Mouse (Mus musculus): Measurements from ENCODE around the gene Ybx1. TPM values are rescaled to one million over a fixed set of nuclear protein-coding genes. Genes with fewer than 3 reads are reported as not detected.

Gene Ybx1
- polyA plus RNA-seq, 1 experiment from 2014 or later = 710 TPM

DNA sequence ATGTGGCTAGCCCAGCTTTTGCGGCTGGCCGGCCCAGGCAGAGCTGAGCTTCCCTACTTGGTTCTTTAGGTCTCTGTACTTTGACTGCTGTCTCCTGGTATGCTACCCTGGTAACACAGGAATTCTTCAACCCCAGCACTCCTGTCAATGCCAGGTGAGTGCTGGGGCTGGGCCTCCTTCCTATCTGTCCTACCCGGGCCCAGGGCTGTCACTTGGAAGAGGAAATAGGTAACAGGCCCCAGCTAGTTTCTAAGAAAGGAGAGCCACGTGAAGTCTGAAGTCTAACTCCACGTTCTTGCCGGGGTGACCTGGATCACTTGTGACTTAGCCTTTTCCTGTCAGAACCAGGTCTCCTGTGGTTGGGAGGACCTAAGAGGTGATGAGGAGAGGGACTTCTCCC is 37.3 kb downstream of the Ybx1 start:
- Histone ChIP-seq H3K27ac (ENCODE audit: low read depth, low read length) (no peak overlapping the region), H3K4me2 (ENCODE audit: low read length) (no peak overlapping the region), H3K4me3 (ENCODE audit: low read length) (no peak overlapping the region), H3K9ac (ENCODE audit: low read depth, low read length) (no peak overlapping the region), H3K27me3 (replicated peaks; ENCODE audit: control insufficient read depth, insufficient read depth, low read length) (no peaks in the 10 kb centered on the region), H3K4me1 (ENCODE audit: control insufficient read depth, insufficient read depth, low read depth, low read length) (peaks cover 15% of the 10 kb centered on the region), H3K36me3 (ENCODE audit: control insufficient read depth, insufficient read depth, low read length) (no peaks in the 10 kb centered on the region), H3K9me3 (ENCODE audit: control insufficient read depth, low read length) (no peaks in the 10 kb centered on the region)
- 78% methylated on average over 6 of the region's 6 CpGs for WGBS
- ATAC-seq = no peak

- H3K4me3 ChIP-seq (ENCODE audit: low read length) = no peak within 1 kb of the TSS
- WGBS = 71% methylated on average over 12 of the region's 12 CpGs
- no peaks in the 10 kb centered on the region for H3K36me3 ChIP-seq (ENCODE audit: control insufficient read depth, insufficient read depth, low read length)
- no peak within 1 kb of the TSS for H3K4me2 ChIP-seq (ENCODE audit: low read length)
- H3K9ac ChIP-seq (ENCODE audit: low read depth, low read length) = 0 out of 2 replicates have a peak within 1 kb of the TSS, but pooled peaks have one; percentile 20
- H3K9me3 ChIP-seq (ENCODE audit: control insufficient read depth, low read length) = no peaks in the 10 kb centered on the region
- ATAC-seq = no peak
- 0 out of 2 replicates have a peak within 1 kb of the TSS, but pooled peaks have one; percentile 12 for H3K27ac ChIP-seq (ENCODE audit: low read depth, low read length)
- H3K27me3 ChIP-seq (replicated peaks; ENCODE audit: control insufficient read depth, insufficient read depth, low read length) = no peaks in the 10 kb centered on the region
- H3K4me1 ChIP-seq (ENCODE audit: control insufficient read depth, insufficient read depth, low read depth, low read length) = peaks cover 15% of the 10 kb centered on the region
Observed at GRCm38 (mm10) chr4:119255351-119255750, 39.1 kb downstream of the Ybx1 start, which contains the start of gene Cldn19. Cldn19 (plus strand) TSS chr4:119255414.

DNA sequence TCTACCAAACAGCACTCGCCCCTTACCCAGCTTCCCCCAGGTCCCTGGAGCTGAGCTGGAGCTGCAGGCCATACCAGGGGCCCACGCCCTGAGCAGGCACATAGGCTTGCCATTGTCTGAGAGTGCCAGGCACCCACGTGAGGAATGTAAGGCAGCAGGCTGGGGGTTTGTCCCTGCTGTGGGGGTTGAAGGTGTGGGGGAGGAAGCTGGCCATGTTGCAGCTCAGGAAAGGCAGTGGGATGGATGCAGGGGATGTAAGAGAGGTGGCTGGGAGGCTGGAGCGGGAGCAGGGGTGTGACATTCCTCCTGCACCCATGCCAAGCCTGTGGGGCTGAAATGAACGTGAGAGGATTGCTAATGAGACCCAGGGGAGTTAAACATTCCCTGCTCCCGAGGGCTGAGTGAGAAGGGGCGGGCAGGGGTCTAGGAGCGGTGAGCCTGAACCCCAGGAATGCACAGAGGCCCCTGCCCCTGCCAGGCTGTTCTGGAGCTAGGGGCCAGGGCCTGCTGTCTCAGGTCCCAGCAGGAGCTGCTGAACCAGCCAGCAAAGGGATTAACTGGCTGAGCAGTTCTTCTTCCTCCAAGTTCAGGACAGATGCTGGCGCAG is 40.3 kb downstream of the Ybx1 start:
- Histone ChIP-seq H3K27ac (ENCODE audit: low read depth, low read length) (0 out of 2 replicates have a peak overlapping the region, but pooled peaks have one; percentile 5), H3K9ac (ENCODE audit: low read depth, low read length) (0 out of 2 replicates have a peak overlapping the region, but pooled peaks have one; percentile 13), H3K4me2 (ENCODE audit: low read length) (no peak overlapping the region), H3K27me3 (replicated peaks; ENCODE audit: control insufficient read depth, insufficient read depth, low read length) (no peaks in the 10 kb centered on the region), H3K9me3 (ENCODE audit: control insufficient read depth, low read length) (no peaks in the 10 kb centered on the region), H3K4me3 (ENCODE audit: low read length) (no peak overlapping the region), H3K36me3 (ENCODE audit: control insufficient read depth, insufficient read depth, low read length) (no peaks in the 10 kb centered on the region), H3K4me1 (ENCODE audit: control insufficient read depth, insufficient read depth, low read depth, low read length) (peaks cover 15% of the 10 kb centered on the region)
- WGBS = 23% methylated on average over 9 of the region's 9 CpGs
- peak; percentile 73 for ATAC-seq

- Histone ChIP-seq H3K9me3 (ENCODE audit: control insufficient read depth, low read length) (no peaks in the 10 kb centered on the region), H3K4me1 (ENCODE audit: control insufficient read depth, insufficient read depth, low read depth, low read length) (peaks cover 20% of the 10 kb centered on the region), H3K4me2 (ENCODE audit: low read length) (no peak overlapping the region), H3K36me3 (ENCODE audit: control insufficient read depth, insufficient read depth, low read length) (no peaks in the 10 kb centered on the region; the same call in 1 of the 2 replicates), H3K4me3 (ENCODE audit: low read length) (no peak overlapping the region), H3K27me3 (replicated peaks; ENCODE audit: control insufficient read depth, insufficient read depth, low read length) (no peaks in the 10 kb centered on the region), H3K9ac (ENCODE audit: low read depth, low read length) (no peak overlapping the region), H3K27ac (ENCODE audit: low read depth, low read length) (no peak overlapping the region)
- WGBS = 71% methylated on average over 7 of the region's 7 CpGs
- ATAC-seq = no peak
Observed at GRCm38 (mm10) chr4:119252025-119252808, 42.2 kb downstream of the Ybx1 start.

DNA sequence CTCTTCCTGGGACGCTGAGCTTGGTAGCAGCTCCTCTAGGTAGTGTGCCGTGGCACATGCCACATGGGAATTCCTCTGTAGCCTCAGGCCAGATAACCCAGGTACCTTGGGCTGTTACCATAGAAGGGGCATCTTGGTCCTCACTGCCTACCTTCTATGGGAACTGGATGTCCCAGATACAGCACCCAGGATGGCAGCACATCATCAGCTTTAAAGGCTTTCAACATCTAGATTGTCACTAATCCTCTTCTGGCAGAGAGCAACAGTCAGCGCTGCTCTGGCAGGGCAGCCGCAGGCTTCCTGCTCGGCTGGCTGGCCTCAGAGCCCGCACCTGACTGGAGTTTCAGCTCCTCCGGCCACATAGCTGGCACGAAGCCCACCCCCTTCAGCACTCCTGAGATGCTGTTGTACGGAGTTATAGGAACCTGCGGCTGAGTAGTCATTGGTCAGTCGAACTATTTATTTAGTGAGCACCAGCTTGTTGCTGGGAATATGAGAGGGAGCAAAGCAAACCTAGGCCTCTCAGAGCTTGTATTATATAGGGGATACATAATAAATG is 45.9 kb downstream of the Ybx1 start:
- no peaks in the 10 kb centered on the region for H3K9me3 ChIP-seq (ENCODE audit: control insufficient read depth, low read length)
- H3K9ac ChIP-seq (ENCODE audit: low read depth, low read length) = no peak overlapping the region
- no peak overlapping the region for H3K4me2 ChIP-seq (ENCODE audit: low read length)
- H3K36me3 ChIP-seq (ENCODE audit: control insufficient read depth, insufficient read depth, low read length) = peaks cover 7% of the 10 kb centered on the region
- H3K4me3 ChIP-seq (ENCODE audit: low read length) = no peak overlapping the region
- H3K27ac ChIP-seq (ENCODE audit: low read depth, low read length) = no peak overlapping the region
- peaks cover 6% of the 10 kb centered on the region; the same call in 1 of the 2 replicates for H3K4me1 ChIP-seq (ENCODE audit: control insufficient read depth, insufficient read depth, low read depth, low read length)
- H3K27me3 ChIP-seq (replicated peaks; ENCODE audit: control insufficient read depth, insufficient read depth, low read length) = no peaks in the 10 kb centered on the region
- ATAC-seq = no peak
- 80% methylated on average over 11 of the region's 11 CpGs for WGBS

GRCm38 (mm10) chr4:119247462-119248235 is 46.8 kb downstream of the Ybx1 start:
- Histone ChIP-seq H3K4me3 (ENCODE audit: low read length) (no peak overlapping the region), H3K27me3 (replicated peaks; ENCODE audit: control insufficient read depth, insufficient read depth, low read length) (no peaks in the 10 kb centered on the region), H3K4me2 (ENCODE audit: low read length) (no peak overlapping the region), H3K27ac (ENCODE audit: low read depth, low read length) (peak overlapping the region; percentile 41; the same call in 1 of the 2 replicates), H3K9me3 (ENCODE audit: control insufficient read depth, low read length) (no peaks in the 10 kb centered on the region), H3K36me3 (ENCODE audit: control insufficient read depth, insufficient read depth, low read length) (peaks cover 9% of the 10 kb centered on the region), H3K9ac (ENCODE audit: low read depth, low read length) (no peak overlapping the region), H3K4me1 (ENCODE audit: control insufficient read depth, insufficient read depth, low read depth, low read length) (peaks cover 6% of the 10 kb centered on the region; the same call in 1 of the 2 replicates)
- peak; percentile 48; the same call in 1 of the 2 replicates for ATAC-seq
- WGBS = 31% methylated on average over 11 of the region's 13 CpGs

- Histone ChIP-seq H3K27ac (ENCODE audit: low read depth, low read length) (no peak overlapping the region), H3K9ac (ENCODE audit: low read depth, low read length) (no peak overlapping the region), H3K9me3 (ENCODE audit: control insufficient read depth, low read length) (no peaks in the 10 kb centered on the region), H3K4me2 (ENCODE audit: low read length) (no peak overlapping the region), H3K4me3 (ENCODE audit: low read length) (no peak overlapping the region), H3K27me3 (replicated peaks; ENCODE audit: control insufficient read depth, insufficient read depth, low read length) (no peaks in the 10 kb centered on the region), H3K36me3 (ENCODE audit: control insufficient read depth, insufficient read depth, low read length) (peaks cover 17% of the 10 kb centered on the region), H3K4me1 (ENCODE audit: control insufficient read depth, insufficient read depth, low read depth, low read length) (peaks cover 6% of the 10 kb centered on the region; the same call in 1 of the 2 replicates)
- no peak for ATAC-seq
- WGBS = 68% methylated on average over 14 of the region's 14 CpGs
Observed at GRCm38 (mm10) chr4:119246688-119247225, 47.6 kb downstream of the Ybx1 start.

DNA sequence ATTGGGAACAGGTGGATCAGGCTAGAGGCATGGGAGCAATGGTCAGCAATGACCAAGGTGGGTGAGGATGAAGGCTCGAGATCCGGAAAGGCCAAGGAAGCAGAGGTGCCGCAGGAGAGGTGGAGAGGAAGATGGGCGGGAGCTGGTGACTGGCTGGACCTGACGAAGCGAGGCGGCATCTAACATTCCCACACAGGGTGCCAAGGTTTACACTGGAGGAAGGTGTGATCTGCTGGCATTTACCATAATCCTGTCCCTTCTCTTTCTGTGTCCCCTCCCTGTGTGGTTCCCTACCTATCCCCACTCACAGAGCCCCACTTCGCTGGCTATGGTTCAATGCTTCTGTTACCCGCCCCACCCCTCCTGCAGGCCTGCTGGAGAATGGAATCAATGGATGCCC is 48.4 kb downstream of the Ybx1 start:
- H3K4me3 ChIP-seq (ENCODE audit: low read length) = no peak overlapping the region
- no peak overlapping the region for H3K27ac ChIP-seq (ENCODE audit: low read depth, low read length)
- ATAC-seq = no peak
- no peak overlapping the region for H3K9ac ChIP-seq (ENCODE audit: low read depth, low read length)
- WGBS = 74% methylated on average over 9 of the region's 9 CpGs
- no peak overlapping the region for H3K4me2 ChIP-seq (ENCODE audit: low read length)
- H3K4me1 ChIP-seq (ENCODE audit: control insufficient read depth, insufficient read depth, low read depth, low read length) = peaks cover 6% of the 10 kb centered on the region; the same call in 1 of the 2 replicates
- no peaks in the 10 kb centered on the region for H3K9me3 ChIP-seq (ENCODE audit: control insufficient read depth, low read length)
- H3K36me3 ChIP-seq (ENCODE audit: control insufficient read depth, insufficient read depth, low read length) = peaks cover 22% of the 10 kb centered on the region
- no peaks in the 10 kb centered on the region for H3K27me3 ChIP-seq (replicated peaks; ENCODE audit: control insufficient read depth, insufficient read depth, low read length)

All from hindbrain, embryonic 16.5 days (tissue).